Mouse (Mus musculus): ENCODE results near the gene Prkx. TPM values are rescaled to one million over a fixed set of nuclear protein-coding genes. Genes with fewer than 3 reads are reported as not detected.

Gene Prkx
- polyA plus RNA-seq, 1 experiment from 2014 or later: 10.1 TPM

- Histone ChIP-seq H3K4me3 (ENCODE audit: low read depth, low read length) (no peak overlapping the region), H3K4me2 (ENCODE audit: low read length) (no peak overlapping the region), H3K27me3 (replicated peaks; ENCODE audit: control insufficient read depth, insufficient read depth, low read length) (no peaks in the 10 kb centered on the region), H3K36me3 (ENCODE audit: control insufficient read depth, insufficient read depth, low read length) (no peaks in the 10 kb centered on the region), H3K9me3 (ENCODE audit: control insufficient read depth, low read length) (no peaks in the 10 kb centered on the region), H3K4me1 (replicated peaks; ENCODE audit: control insufficient read depth, insufficient read depth, low read length) (no peaks in the 10 kb centered on the region), H3K9ac (ENCODE audit: low read length) (no peak overlapping the region), H3K27ac (ENCODE audit: low read depth) (no peak overlapping the region)
- ATAC-seq (replicated peaks; ENCODE audit: low FRiP score, low TSS enrichment, low read depth) (no peak), DNase-seq (ENCODE audit: low spot score) (peak; percentile 54)
- WGBS: 2% methylated on average over 2 of the region's 2 CpGs
Measured at GRCm38 (mm10) chrX:77720298-77720697, 75.8 kb downstream of the Prkx start.

Other genes starting within 250 kb of the Prkx start
- not detected in 2 replicates for gene Pbsn, start 57.3 kb upstream of the Prkx start, polyA plus RNA-seq (2014; fragmentation: Nextera tagmentation; extraction: Ambion mirVana)
- gene Gm14744, start 68.5 kb upstream of the Prkx start, polyA plus RNA-seq (2014; fragmentation: Nextera tagmentation; extraction: Ambion mirVana): not detected in 2 replicates
- gene 5430402E10Rik, start 128.8 kb upstream of the Prkx start, polyA plus RNA-seq (2014; fragmentation: Nextera tagmentation; extraction: Ambion mirVana): not detected in 2 replicates

Data from intestine, embryonic 14.5 days (tissue).